Mouse (Mus musculus): Measurements from ENCODE around the gene Zfp277. TPM values are rescaled to one million over a fixed set of nuclear protein-coding genes. Genes with fewer than 3 reads are reported as not detected.

Zfp277 gene
- polyA plus RNA-seq, 1 experiment from 2014 or later = 39.0 TPM

Other genes starting within 250 kb of the Zfp277 start
- not detected in 2 replicates for gene Lsmem1, start 246.4 kb downstream of the Zfp277 start, polyA plus RNA-seq (2016; fragmentation: Nextera tagmentation; extraction: Ambion mirVana)
- 111 and 116 TPM in 2 replicates for gene Ifrd1, start 197.4 kb downstream of the Zfp277 start, polyA plus RNA-seq (2016; fragmentation: Nextera tagmentation; extraction: Ambion mirVana)
- 18.1 and 19.5 TPM in 2 replicates for gene Dock4, start 50 bp upstream of the Zfp277 start, polyA plus RNA-seq (2016; fragmentation: Nextera tagmentation; extraction: Ambion mirVana)

Data from embryonic facial prominence, embryonic 10.5 days (tissue).